Mouse (Mus musculus): ENCODE results near the gene Ifi205. TPM values are rescaled to one million over a fixed set of nuclear protein-coding genes. Genes with fewer than 3 reads are reported as not detected.

Ifi205 gene
- polyA plus RNA-seq (2015; fragmentation: Nextera tagmentation; extraction: Ambion mirVana), result 1.5 and 2.1 TPM in 2 replicates

DNA sequence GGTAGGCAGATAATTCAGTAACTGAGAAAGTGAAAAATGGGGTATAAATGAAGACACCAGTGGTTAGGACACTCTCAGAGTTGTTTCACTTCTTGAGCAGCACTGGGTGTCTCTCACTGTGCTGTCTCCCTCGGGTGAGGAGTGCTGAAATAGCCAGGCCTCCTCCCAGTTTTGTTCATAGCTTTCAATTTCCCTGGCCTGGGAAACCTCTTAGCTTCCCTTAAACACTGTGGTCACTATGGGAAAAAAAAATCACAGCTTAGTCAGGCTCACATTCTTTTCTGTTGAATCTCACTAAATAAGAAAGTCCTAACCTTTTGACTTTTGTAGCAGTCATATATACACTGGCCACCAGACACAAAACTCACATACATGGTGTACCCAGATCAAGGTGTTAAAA is at the start of gene Ifi205:
Ifi205 (minus strand) TSS at position 113 of the 400 bp plus-strand sequence.

DNA sequence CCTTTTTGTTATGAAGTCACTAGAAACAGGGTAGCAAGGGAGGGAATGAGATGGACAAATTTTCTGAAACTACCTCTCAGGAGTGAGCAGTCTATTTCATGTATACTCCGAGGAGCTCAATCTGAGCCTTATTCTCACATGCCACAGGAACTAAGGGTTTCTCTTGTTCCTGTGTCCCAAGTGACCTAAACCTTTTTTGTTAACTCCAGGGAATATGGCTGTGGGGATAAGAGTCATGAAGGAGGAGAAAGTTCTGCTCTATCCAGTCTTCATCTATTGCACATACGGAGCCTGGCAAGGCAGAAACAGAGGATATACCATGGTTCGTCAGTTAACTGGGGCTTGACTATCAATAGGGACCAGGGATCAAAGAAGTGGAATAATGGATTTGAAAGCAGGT is 34.7 kb upstream of the Ifi205 start, which contains the start of gene Olfr430:
Olfr430 (plus strand) TSS at position 301 of the 400 bp plus-strand sequence.

GRCm38 (mm10) chr1:174048893-174049292 is 17.3 kb upstream of the Ifi205 start, which contains the start of gene Olfr432:
Gene Olfr432, plus strand, starts transcription at chr1:174049205.

DNA sequence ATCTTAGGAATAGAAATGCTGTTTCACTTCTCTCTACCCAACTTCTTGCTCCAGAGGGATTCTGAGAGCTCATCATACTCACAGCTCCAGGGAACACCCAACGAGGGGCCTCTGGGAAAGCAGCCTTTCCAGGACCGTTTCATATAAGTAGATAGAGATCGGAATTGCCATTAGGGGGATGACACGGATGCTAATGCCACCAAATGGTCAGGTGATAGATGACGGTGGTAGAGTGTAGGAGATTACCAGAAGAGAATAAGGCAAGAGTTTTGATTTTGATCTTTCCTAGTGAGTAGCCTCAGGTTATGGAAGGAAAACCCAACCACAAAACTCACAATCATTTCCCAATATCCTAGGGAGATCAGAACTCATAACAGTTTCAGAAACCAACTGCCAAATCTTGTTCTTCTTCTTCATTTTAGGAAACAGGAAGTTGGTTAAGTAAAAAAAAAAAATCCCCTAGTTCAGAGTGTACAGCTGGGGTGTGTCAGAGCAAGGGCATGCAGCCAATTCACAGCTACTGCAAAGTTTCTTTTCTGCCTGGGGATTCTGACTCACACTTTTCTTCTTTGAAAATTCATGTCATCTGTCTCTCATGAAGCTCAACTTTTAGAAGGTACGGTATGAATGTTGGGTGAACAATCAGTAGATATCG is 9.0 kb upstream of the Ifi205 start, which contains the start of gene Olfr433:
Olfr433 (plus strand) TSS at position 183 of the 655 bp plus-strand sequence.

DNA sequence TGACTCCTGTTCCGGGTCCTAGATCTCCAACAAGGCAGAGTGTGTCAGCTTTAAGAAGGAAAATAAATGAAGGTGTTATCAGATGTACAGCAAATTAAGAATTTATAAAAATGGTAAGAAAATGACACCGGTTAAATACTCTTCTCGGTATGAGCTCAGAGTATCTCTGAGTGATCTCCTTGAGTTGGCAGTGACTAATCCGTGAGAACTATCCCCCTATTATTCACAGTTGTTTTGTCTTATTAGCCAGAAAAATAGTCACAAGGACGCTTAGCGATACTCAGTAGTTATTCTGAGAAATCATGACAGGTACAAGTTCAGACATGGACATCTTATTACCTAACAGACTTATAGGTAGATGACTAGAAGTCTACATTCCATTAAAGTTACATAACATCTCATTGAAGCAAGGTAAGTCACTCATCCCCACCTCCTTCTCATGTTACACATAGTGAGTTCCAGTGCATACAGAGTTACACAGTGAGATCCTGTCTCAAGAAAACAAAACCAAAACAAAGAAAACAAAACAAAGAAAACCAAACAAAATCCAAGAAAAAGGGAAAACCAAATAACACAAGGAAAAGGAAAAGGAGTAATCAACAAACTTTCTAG is 48.8 kb downstream of the Ifi205 start, which contains the start of gene Ifi202b:
Ifi202b (minus strand) TSS at position 51 of the 612 bp plus-strand sequence.

Other genes with a start within 250 kb of the Ifi205 start
- gene Ifi211, start 118.8 kb downstream of the Ifi205 start, polyA plus RNA-seq (2015; fragmentation: Nextera tagmentation; extraction: Ambion mirVana), result 3.7 and 4.0 TPM in 2 replicates
- gene Mndal, start 89.3 kb downstream of the Ifi205 start, polyA plus RNA-seq (2015; fragmentation: Nextera tagmentation; extraction: Ambion mirVana), result 2.7 and 4.1 TPM in 2 replicates
- 2.6 and 2.8 TPM in 2 replicates for gene Ifi203, start 89.1 kb downstream of the Ifi205 start, polyA plus RNA-seq (2015; fragmentation: Nextera tagmentation; extraction: Ambion mirVana)
- 0.12 TPM in 1 of 2 replicates, not detected in the other for gene Ifi202b, start 49.1 kb downstream of the Ifi205 start, polyA plus RNA-seq (2015; fragmentation: Nextera tagmentation; extraction: Ambion mirVana)
- not detected in 2 replicates for gene Olfr433, start 8.9 kb upstream of the Ifi205 start, polyA plus RNA-seq (2015; fragmentation: Nextera tagmentation; extraction: Ambion mirVana)
- gene Olfr432, start 17.4 kb upstream of the Ifi205 start, polyA plus RNA-seq (2015; fragmentation: Nextera tagmentation; extraction: Ambion mirVana), result not detected in 2 replicates
- gene Olfr430, start 34.8 kb upstream of the Ifi205 start, polyA plus RNA-seq (2015; fragmentation: Nextera tagmentation; extraction: Ambion mirVana), result not detected in 2 replicates
- gene Olfr429, start 52.5 kb upstream of the Ifi205 start, polyA plus RNA-seq (2015; fragmentation: Nextera tagmentation; extraction: Ambion mirVana), result not detected in 2 replicates
- not detected in 2 replicates for gene Olfr427, start 65.1 kb upstream of the Ifi205 start, polyA plus RNA-seq (2015; fragmentation: Nextera tagmentation; extraction: Ambion mirVana)
- not detected in 2 replicates for gene Olfr231, start 89.4 kb upstream of the Ifi205 start, polyA plus RNA-seq (2015; fragmentation: Nextera tagmentation; extraction: Ambion mirVana)
- gene Olfr424, start 99.7 kb upstream of the Ifi205 start, polyA plus RNA-seq (2015; fragmentation: Nextera tagmentation; extraction: Ambion mirVana), result not detected in 2 replicates
- not detected in 2 replicates for gene Olfr420, start 123.8 kb upstream of the Ifi205 start, polyA plus RNA-seq (2015; fragmentation: Nextera tagmentation; extraction: Ambion mirVana)
- 0.06 and 0.10 TPM in 2 replicates for gene Spta1, start 141.0 kb upstream of the Ifi205 start, polyA plus RNA-seq (2015; fragmentation: Nextera tagmentation; extraction: Ambion mirVana)
- not detected in 2 replicates for gene Olfr419, start 220.3 kb upstream of the Ifi205 start, polyA plus RNA-seq (2015; fragmentation: Nextera tagmentation; extraction: Ambion mirVana)